Mouse (Mus musculus) liver, embryonic 15.5 days (tissue): ENCODE results near the gene Ncoa3. TPM values are rescaled to one million over a fixed set of nuclear protein-coding genes. Genes with fewer than 3 reads are reported as not detected.

Experiments used
- ATAC-seq: fragments of 200-750 bp; cut with Nextera tagmentation; 2 replicates; pipeline ENCODE4 v1.8.0; 2017; ENCODE audit warnings: moderate number of reproducible peaks, mild to moderate bottlenecking, moderate library complexity; ENCODE audit not compliant: insufficient read depth
- H3K27ac ChIP-seq: fragments of 300-500 bp; sonication (generic); replicated peaks from 2 replicates; pipeline ENCODE4 v1.5.1; 2015; ENCODE audit warnings: mild to moderate bottlenecking, inconsistent platforms
- H3K27me3 ChIP-seq: fragments of 300-500 bp; sonication (generic); 2 replicates; pipeline ENCODE4 v1.6.1; 2015; ENCODE audit warnings: mild to moderate bottlenecking, inconsistent platforms
- H3K36me3 ChIP-seq: fragments of 300-500 bp; sonication (generic); replicated peaks from 2 replicates; pipeline ENCODE4 v1.6.1; 2015; ENCODE audit warnings: moderate library complexity, mild to moderate bottlenecking, inconsistent platforms
- H3K4me1 ChIP-seq: fragments of 300-500 bp; sonication (generic); replicated peaks from 2 replicates; pipeline ENCODE4 v1.6.1; 2015; ENCODE audit warnings: inconsistent platforms
- H3K4me2 ChIP-seq: fragments of 300-500 bp; sonication (generic); 2 replicates; pipeline ENCODE4 v1.6.1; 2015; ENCODE audit warnings: moderate library complexity, mild to moderate bottlenecking, inconsistent platforms
- H3K4me3 ChIP-seq: fragments of 300-500 bp; sonication (generic); replicated peaks from 2 replicates; pipeline ENCODE4 v1.5.1; 2015; ENCODE audit warnings: mild to moderate bottlenecking, inconsistent platforms
- H3K9ac ChIP-seq: fragments of 300-500 bp; sonication (generic); 2 replicates; pipeline ENCODE4 v1.6.1; 2015; ENCODE audit warnings: moderate library complexity, mild to moderate bottlenecking, inconsistent platforms
- H3K9me3 ChIP-seq: fragments of 300-500 bp; sonication (generic); replicated peaks from 2 replicates; pipeline ENCODE4 v1.6.1; 2016; ENCODE audit warnings: inconsistent platforms
- WGBS: fragments of 180-500 bp; shearing (Covaris S2); methylation state at CpG from one replicate; pipeline ENCODE4 v1.1.7; 2015; ENCODE audit warnings: mixed read lengths; ENCODE audit not compliant: insufficient replicate concordance; 5-methylcytosine and 5-hydroxymethylcytosine counted together
- polyA plus RNA-seq: library from polyadenylated mRNA; unstranded; fragments of >200 nt; fragmentation: Nextera tagmentation; extraction: Ambion mirVana; gene quantifications from 2 replicates; pipeline ENCODE4 v1.2.1, GENCODE M21; 2015

Gene Ncoa3
- polyA plus RNA-seq, 1 experiment from 2014 or later: 3.5 TPM

DNA sequence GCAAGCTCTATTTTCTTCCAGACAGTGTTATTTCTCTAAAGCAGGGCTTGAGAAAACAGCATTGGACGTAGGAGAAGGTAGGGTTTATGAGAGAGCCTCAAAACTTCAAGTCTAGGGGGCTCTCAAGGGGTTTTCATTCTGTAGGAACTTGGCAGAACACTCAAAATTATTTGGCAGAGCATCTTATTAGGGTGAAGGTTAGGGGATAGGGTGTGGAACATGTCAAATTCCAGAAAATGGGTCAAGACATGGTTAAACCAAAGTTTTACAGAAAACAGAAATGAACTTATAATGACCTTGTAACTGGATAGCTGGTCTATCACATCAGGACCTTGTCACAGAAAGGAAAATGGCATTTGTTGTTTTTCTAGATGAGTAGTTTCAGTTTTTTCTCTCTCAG is 69.6 kb downstream of the Ncoa3 start:
- H3K4me3 ChIP-seq: no peak overlapping the region
- H3K4me1 ChIP-seq: no peaks in the 10 kb centered on the region
- H3K4me2 ChIP-seq: no peak overlapping the region
- no peaks in the 10 kb centered on the region for H3K27me3 ChIP-seq
- H3K36me3 ChIP-seq: peaks cover 42% of the 10 kb centered on the region
- no peak overlapping the region for H3K9ac ChIP-seq
- 57% methylated on average over 1 of the region's 1 CpGs for WGBS
- H3K27ac ChIP-seq: no peak overlapping the region
- no peak for ATAC-seq
- no peaks in the 10 kb centered on the region for H3K9me3 ChIP-seq

DNA sequence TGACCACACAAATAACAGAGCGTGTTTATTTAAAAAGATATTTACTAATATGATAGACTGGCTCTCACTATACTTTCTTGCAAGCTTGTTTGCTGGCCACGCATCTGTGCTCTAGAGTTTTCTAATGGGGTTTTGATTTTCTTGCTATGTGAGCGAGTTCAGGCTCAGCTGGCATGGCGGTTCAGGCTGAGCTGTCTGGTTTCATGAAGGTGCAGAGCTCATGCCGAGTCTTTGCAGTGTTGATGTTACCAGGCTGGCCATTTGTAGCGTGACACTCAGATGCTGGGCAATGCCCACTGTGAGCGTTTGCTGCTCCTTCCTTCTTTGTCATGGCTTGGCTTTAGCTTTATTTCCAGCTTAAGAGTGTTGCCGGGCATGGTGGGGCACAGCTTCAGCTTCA is 70.0 kb downstream of the Ncoa3 start:
- 75% methylated on average over 8 of the region's 8 CpGs for WGBS
- no peak for ATAC-seq
- Histone ChIP-seq H3K4me3 (no peak overlapping the region), H3K36me3 (peaks cover 45% of the 10 kb centered on the region), H3K27ac (no peak overlapping the region), H3K4me1 (no peaks in the 10 kb centered on the region), H3K27me3 (no peaks in the 10 kb centered on the region), H3K9ac (no peak overlapping the region), H3K4me2 (no peak overlapping the region), H3K9me3 (no peaks in the 10 kb centered on the region)

DNA sequence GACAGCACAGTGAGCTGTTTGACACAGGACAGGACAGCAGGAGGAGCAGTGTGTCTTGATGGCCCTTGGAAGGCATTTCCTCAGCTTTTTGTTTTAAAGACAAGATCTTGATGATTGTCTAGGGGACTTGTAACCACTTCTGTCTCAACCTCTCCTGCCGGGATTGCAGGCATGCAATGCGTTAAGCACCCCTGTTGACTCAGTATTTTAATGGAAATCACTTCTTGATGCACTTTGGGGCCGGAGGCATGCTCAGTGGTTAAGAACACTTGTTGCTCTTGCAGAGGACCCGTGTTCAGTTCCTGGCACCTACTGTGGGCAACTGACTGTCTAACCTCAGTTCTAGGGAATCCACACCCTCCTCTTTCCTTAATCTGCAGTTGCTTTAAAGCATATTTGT is 74.0 kb downstream of the Ncoa3 start:
- no peaks in the 10 kb centered on the region for H3K4me1 ChIP-seq
- 68% methylated on average over 4 of the region's 4 CpGs for WGBS
- peaks cover 46% of the 10 kb centered on the region for H3K36me3 ChIP-seq

DNA sequence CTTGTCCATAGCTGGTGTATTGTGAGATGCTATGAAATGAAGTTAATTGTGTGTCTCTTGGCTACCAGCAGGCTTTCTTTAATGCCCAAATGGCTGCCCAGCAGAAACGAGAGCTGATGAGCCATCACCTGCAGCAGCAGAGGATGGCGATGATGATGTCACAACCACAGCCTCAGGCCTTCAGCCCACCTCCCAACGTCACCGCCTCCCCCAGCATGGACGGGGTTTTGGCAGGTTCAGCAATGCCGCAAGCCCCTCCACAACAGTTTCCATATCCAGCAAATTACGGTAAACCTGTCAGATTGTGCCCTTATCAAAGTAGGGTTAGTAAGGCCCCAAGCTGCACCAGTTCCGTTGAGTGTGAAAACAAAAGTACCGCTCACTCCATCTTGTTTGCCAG is 75.8 kb downstream of the Ncoa3 start:
- no peak for ATAC-seq
- H3K9ac ChIP-seq: no peak overlapping the region
- no peak overlapping the region for H3K27ac ChIP-seq
- H3K4me2 ChIP-seq: no peak overlapping the region
- peaks cover 52% of the 10 kb centered on the region for H3K36me3 ChIP-seq
- H3K9me3 ChIP-seq: no peaks in the 10 kb centered on the region
- H3K4me3 ChIP-seq: no peak overlapping the region
- 81% methylated on average over 9 of the region's 9 CpGs for WGBS
- no peaks in the 10 kb centered on the region for H3K27me3 ChIP-seq
- no peaks in the 10 kb centered on the region for H3K4me1 ChIP-seq

More for the DNA sequence above, 74.0 kb downstream of the Ncoa3 start:
- Histone ChIP-seq H3K9me3 (no peaks in the 10 kb centered on the region), H3K4me2 (no peak overlapping the region), H3K27me3 (no peaks in the 10 kb centered on the region), H3K27ac (no peak overlapping the region), H3K4me3 (no peak overlapping the region), H3K9ac (no peak overlapping the region)
- no peak for ATAC-seq

DNA sequence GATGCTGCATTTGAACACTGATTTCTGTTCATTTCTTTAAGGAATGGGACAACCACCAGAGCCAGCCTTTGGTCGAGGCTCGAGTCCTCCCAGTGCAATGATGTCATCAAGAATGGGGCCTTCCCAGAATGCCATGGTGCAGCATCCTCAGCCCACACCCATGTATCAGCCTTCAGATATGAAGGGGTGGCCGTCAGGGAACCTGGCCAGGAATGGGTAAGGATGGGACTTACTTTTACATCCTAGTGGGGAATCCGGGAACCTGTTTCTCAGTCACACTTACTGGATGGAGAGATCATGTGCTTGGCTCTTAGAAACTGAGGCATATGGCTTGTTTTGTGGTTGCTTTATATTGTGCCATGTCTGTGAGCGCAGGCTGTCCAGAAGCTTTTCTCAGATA is 76.7 kb downstream of the Ncoa3 start:
- no peak overlapping the region for H3K27ac ChIP-seq
- H3K9ac ChIP-seq: no peak overlapping the region
- no peaks in the 10 kb centered on the region for H3K27me3 ChIP-seq
- H3K4me2 ChIP-seq: no peak overlapping the region
- no peak for ATAC-seq
- H3K4me3 ChIP-seq: no peak overlapping the region
- H3K9me3 ChIP-seq: no peaks in the 10 kb centered on the region
- H3K36me3 ChIP-seq: peaks cover 46% of the 10 kb centered on the region
- H3K4me1 ChIP-seq: no peaks in the 10 kb centered on the region
- WGBS: 60% methylated on average over 5 of the region's 5 CpGs

DNA sequence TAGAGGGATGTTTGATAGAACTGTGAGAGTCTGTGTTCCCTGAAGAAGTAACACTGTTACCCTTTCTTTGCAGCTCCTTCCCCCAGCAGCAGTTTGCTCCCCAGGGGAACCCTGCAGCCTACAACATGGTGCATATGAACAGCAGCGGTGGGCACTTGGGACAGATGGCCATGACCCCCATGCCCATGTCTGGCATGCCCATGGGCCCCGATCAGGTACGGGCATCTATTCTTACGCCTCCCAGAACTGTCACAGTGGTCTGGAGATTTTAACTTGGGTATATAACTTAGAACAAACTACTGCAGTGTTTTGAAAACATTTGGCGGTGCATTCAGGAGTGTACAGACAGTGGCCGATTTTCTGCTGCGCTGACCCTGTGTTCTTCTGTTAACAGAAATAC is 77.3 kb downstream of the Ncoa3 start:
- ATAC-seq: no peak
- WGBS: 83% methylated on average over 7 of the region's 7 CpGs

DNA sequence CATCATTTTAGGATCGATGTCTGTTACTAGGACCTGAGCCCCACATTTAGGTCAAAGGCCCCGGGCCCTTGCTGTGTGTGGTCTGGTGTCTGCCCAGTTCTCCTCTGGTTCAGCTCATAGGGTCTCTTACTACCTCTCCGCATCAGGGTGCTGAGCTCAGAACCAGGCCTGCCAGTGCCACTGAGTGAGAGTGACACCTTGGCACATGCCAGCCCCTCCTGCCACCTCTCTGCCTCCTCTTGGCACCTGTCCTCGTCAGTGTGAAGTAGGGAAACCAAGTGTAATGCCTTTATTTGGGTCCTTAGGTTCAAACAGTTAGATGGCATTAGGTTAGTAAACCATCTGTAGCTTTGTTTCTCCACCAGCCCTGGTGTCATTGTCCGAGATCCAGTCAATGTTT is 79.0 kb downstream of the Ncoa3 start:
- H3K9ac ChIP-seq: no peak overlapping the region
- no peaks in the 10 kb centered on the region for H3K4me1 ChIP-seq
- no peak overlapping the region for H3K27ac ChIP-seq
- H3K36me3 ChIP-seq: peaks cover 36% of the 10 kb centered on the region
- H3K27me3 ChIP-seq: no peaks in the 10 kb centered on the region
- WGBS: 75% methylated on average over 5 of the region's 5 CpGs
- H3K4me3 ChIP-seq: no peak overlapping the region
- no peak overlapping the region for H3K4me2 ChIP-seq
- no peaks in the 10 kb centered on the region for H3K9me3 ChIP-seq
- ATAC-seq: no peak

More for the DNA sequence above, 77.3 kb downstream of the Ncoa3 start:
- Histone ChIP-seq H3K9me3 (no peaks in the 10 kb centered on the region), H3K27me3 (no peaks in the 10 kb centered on the region), H3K36me3 (peaks cover 46% of the 10 kb centered on the region), H3K4me3 (no peak overlapping the region), H3K9ac (no peak overlapping the region), H3K27ac (no peak overlapping the region), H3K4me1 (no peaks in the 10 kb centered on the region), H3K4me2 (no peak overlapping the region)

DNA sequence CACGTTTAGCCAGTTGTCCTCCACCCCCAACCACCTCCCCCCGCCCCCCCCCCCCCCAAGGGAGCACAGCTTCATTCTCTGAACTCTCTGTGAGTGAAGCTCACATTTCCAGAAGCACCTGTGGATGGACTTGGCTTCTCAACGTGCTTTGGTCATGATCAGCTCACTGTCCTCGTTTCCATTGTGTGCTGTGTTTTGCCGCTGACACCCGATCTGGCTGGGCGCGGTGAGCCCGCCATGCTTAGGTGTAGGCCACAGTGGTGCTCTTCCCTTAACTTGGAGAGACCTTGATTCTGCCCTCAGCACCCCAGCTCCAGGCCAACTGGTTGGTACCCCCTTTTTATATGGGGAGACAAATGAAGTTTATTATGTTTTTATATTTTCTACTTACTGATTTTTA is 79.5 kb downstream of the Ncoa3 start:
- Histone ChIP-seq H3K9me3 (no peaks in the 10 kb centered on the region), H3K36me3 (peaks cover 32% of the 10 kb centered on the region), H3K27ac (no peak overlapping the region), H3K27me3 (no peaks in the 10 kb centered on the region), H3K4me1 (no peaks in the 10 kb centered on the region), H3K9ac (no peak overlapping the region), H3K4me3 (no peak overlapping the region), H3K4me2 (no peak overlapping the region)
- ATAC-seq: no peak
- 80% methylated on average over 9 of the region's 9 CpGs for WGBS

DNA sequence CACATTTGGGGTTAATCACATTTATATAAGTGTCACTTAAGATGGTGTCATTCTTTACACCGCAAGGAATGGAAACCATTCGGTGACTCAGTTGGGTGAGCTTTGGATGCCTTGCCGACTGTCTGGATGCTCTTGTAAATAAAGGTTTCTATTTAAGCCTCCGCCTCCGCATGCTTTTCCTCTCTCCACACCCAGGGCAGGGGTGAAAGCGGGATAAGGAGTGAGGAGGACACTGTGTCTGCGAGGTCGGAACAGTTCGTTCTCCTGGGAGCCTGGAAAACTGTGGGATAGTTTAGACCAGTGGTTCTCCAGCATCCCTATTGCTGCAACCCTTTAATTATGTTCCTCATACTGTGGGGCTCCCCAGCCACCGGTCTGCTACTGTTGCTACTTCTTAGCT is 80.6 kb downstream of the Ncoa3 start:
- no peak for ATAC-seq
- WGBS: 70% methylated on average over 10 of the region's 10 CpGs

DNA sequence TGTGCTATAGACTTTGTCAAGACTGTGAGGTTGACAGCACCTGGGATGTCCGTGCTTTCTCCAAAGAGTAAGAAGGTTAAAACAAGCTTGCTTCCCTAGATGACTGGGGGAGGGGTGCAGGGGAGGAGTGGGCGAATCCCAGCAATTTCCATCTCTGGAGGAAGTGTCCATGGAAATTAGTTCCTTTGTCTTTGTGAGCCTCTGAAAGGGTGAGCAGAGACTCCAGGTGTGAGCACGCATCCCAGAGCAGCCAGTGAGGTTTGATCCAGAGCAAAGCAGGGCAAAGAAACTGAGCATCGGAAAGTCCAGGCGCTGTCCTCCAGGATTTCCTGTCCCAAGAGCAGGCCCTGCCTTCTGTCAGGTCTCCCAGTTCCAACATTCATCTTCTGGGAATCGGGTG is 81.9 kb downstream of the Ncoa3 start:
- no peak for ATAC-seq
- no peak overlapping the region for H3K4me2 ChIP-seq
- no peak overlapping the region for H3K9ac ChIP-seq
- H3K9me3 ChIP-seq: no peaks in the 10 kb centered on the region
- H3K27ac ChIP-seq: no peak overlapping the region
- H3K4me3 ChIP-seq: no peak overlapping the region
- peaks cover 16% of the 10 kb centered on the region; the same call in 1 of the 2 replicates for H3K36me3 ChIP-seq
- WGBS: 52% methylated on average over 6 of the region's 6 CpGs
- no peaks in the 10 kb centered on the region for H3K4me1 ChIP-seq
- no peaks in the 10 kb centered on the region for H3K27me3 ChIP-seq

More for the DNA sequence above, 80.6 kb downstream of the Ncoa3 start:
- Histone ChIP-seq H3K9ac (no peak overlapping the region), H3K9me3 (no peaks in the 10 kb centered on the region), H3K36me3 (peaks cover 26% of the 10 kb centered on the region), H3K4me2 (no peak overlapping the region), H3K27ac (no peak overlapping the region), H3K27me3 (no peaks in the 10 kb centered on the region), H3K4me3 (no peak overlapping the region), H3K4me1 (no peaks in the 10 kb centered on the region)

DNA sequence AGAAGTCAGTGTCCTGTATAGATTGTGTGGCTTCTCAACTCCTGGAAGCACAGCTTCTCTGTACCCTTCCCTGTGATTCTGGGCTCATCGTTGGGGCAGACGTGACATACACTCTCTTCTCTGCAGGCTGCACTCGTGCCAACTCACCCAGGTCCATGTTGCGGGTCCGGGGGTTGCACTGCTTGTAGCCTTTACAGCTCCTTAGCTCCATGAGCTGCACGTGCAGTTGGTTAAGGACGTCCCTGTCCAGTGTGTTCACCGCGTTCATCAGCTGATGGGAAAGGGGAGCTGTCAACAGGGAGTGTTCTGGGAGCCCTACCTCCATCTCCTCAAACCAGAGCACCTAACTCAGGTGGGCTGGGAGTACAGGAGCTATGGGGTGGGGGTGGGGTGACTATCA is 84.9 kb downstream of the Ncoa3 start:
- H3K27ac ChIP-seq: no peak overlapping the region
- H3K27me3 ChIP-seq: no peaks in the 10 kb centered on the region
- no peaks in the 10 kb centered on the region for H3K9me3 ChIP-seq
- H3K4me1 ChIP-seq: peaks cover 18% of the 10 kb centered on the region
- H3K4me3 ChIP-seq: no peak overlapping the region
- 51% methylated on average over 9 of the region's 9 CpGs for WGBS
- H3K4me2 ChIP-seq: no peak overlapping the region
- H3K36me3 ChIP-seq: no peaks in the 10 kb centered on the region
- no peak for ATAC-seq
- no peak overlapping the region for H3K9ac ChIP-seq

DNA sequence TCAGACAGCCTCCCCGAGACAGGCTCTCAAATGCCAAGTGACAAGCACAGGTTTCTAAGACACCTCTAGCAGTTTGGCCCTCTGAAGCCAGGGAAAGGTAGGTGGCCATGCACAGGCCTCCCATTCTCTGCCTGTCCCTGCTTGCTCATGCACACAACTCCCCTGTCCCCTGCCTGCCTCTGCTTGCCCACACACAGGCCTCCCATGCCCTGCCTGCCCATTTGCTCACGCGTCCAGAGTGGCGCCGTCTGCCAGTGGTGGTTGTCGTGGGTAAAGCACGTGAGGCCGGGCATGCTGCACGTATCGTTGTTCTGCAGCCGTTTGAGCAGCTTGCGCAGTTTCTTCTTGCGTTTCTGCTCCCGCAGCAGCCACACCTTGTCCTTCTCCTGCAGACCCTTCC is 86.8 kb downstream of the Ncoa3 start:
- Histone ChIP-seq H3K4me3 (no peak overlapping the region), H3K4me1 (peaks cover 18% of the 10 kb centered on the region), H3K9ac (no peak overlapping the region), H3K27me3 (no peaks in the 10 kb centered on the region), H3K4me2 (no peak overlapping the region), H3K9me3 (no peaks in the 10 kb centered on the region), H3K27ac (no peak overlapping the region), H3K36me3 (no peaks in the 10 kb centered on the region)
- WGBS: 58% methylated on average over 14 of the region's 14 CpGs
- no peak for ATAC-seq
